Mouse (Mus musculus): Measurements from ENCODE around the gene Ccdc73.
"Not testable (repeated sequence)": the region's sequence is repeated elsewhere in the genome, so short reads cannot be mapped to it uniquely, and the experiment has no call there.

The Ccdc73 gene

DNA sequence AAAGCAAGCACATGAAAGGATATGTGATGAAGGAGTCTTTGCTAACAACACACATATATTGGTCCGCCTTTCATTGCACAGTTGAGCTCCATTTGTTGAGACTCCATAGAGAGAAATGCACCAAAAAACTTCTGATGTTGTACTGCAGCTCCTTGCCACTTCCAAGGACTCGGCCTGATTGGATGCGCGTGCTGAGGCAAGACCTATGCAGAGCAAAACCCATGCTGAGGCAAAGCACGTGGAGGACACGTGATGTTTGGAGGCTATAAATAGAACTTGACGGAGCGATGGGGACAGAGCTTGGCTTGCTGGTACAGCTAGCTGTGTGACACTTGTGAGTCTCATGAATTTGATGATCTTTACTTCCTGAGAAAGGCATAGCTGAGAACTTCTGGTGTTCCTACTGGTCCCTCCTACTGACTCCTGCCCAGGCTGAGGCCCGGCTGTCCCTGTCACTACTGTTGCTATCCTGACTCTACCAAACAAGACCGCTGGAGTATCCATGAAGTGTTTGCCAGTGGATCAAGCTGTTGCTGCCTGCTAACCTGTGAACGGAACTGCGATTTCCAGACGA, at the start of gene Ccdc73:
Gene Ccdc73 (plus strand): TSS at position 524 of the 574 bp plus-strand sequence.
- DNase-seq: no peak

- not testable (repeated sequence) for DNase-seq
These were observed 48.8 kb upstream of the Ccdc73 start for GRCm38 (mm10) chr2:104818763-104819162.

GRCm38 (mm10) chr2:104826191-104826590, 41.4 kb upstream of the Ccdc73 start:
- no peak for DNase-seq

DNA sequence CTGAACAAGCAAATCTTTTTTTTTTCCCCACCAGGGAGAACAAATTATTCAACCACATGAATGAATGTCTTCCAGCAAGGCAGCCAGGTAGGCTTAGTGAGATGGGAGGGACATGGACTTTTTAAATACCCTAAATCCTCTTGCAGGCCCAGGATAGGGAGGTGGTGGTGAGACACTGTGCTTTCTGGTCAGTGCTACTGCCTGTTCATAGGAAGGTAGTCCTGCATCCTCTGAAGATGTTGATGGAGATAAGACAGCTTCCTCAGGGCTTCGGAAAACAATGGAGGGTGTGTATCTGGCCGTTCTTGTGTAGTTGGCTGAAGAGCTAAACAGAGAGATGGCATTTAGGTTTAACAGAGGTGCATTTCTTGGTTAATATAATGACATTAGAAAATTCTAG, 35.1 kb upstream of the Ccdc73 start:
- DNase-seq: no peak

GRCm38 (mm10) chr2:104840974-104841373, 26.6 kb upstream of the Ccdc73 start:
- no peak for DNase-seq

DNA sequence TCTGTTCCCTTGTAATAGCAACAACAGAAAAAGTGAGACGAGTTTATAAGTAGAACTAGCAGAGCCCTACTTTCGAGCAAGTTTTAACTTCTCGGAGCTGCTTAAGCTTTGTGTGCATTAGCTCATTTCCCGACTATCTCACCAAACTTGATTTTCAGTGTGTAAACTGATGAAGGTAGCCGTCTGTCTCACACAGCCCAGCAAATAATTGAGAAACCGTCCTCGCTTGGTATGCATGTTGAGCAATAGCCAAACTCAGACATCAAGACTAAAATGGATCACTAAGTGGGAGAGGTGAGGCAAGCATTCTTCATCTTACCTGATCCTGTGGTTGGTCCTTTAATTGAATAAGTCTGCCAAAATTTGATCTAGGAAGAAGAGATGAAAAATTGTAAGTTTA, 25.9 kb upstream of the Ccdc73 start:
- no peak for DNase-seq

GRCm38 (mm10) chr2:104842559-104842958, 25.0 kb upstream of the Ccdc73 start:
- no peak for DNase-seq

- DNase-seq: no peak
These were observed 20.8 kb upstream of the Ccdc73 start for GRCm38 (mm10) chr2:104846638-104847414.

- peak; percentile 12 for DNase-seq
These were observed 20.0 kb upstream of the Ccdc73 start for GRCm38 (mm10) chr2:104847645-104848044.

DNA sequence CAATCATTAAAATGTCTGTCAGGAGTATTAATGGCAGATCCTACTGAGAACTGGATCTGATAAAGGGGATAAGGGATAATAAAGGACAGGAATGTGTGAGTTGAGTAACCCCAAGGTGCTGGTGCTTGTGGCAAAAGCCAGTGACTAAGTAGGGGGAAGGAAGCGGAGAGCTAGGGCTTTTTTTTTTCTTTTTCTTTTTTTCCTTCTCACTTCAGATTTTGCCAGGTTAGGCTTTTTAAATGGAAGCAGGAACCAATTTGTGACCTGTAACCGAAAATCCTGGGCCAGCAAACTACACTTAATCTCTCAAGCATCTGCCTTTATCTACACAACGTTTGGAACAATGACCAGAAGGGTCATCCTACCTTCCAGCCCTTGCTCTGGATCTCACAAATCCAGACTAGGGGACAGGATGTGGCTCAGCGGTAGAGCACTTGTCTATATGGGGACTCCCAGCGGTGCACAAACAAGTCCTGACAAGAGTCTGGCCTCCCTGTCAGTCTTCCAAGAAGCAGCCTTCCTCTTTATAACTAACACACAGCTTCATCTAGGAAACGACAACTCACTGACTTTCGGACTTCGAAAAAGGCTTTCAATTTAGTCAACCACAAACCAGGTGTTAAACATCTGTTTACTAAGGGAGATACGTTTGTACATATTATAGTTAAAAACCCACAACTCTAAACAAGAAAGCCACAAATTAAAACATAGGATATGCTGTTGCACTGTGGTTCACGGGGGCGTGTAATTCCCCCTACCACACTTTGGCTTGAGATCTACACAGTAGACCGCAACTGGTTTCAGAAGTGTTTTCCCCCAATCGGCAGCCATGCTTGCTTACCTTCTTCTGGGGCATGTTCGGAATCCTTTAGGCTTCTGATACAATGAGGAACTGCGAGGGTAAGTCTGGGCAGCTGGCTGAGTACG, 19.1 kb upstream of the Ccdc73 start:
- DNase-seq: no peak

- DNase-seq: peak; percentile 42
These were observed 18.2 kb upstream of the Ccdc73 start, which contains the start of gene Prrg4 for GRCm38 (mm10) chr2:104849276-104849990. Prrg4 (minus strand) TSS chr2:104849876.

GRCm38 (mm10) chr2:104849991-104850359, 17.6 kb upstream of the Ccdc73 start:
- no peak for DNase-seq

- no peak for DNase-seq
These were observed 15.9 kb upstream of the Ccdc73 start for GRCm38 (mm10) chr2:104851686-104852085.

DNA sequence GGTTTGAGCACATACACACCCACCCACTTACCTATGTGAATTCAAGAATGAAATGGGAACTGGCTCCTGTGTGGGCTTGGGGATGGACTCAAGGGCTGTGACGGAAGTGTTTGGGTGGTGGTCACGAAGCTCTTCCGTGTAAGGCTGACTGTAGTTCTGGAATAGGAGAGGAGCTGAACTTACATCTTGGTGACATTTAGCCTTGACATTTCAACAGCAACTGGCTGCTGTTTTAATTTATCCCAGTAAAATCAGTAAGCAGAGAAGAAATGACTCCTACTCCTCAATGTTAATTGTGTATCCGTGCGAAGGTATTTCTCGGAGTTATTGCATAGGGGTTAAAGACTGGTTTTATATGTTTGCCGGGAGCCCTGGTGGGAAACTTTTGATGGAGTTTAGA, 15.1 kb upstream of the Ccdc73 start:
- no peak for DNase-seq

- DNase-seq: no peak
These were observed 12.8 kb upstream of the Ccdc73 start for GRCm38 (mm10) chr2:104854836-104855235.

- DNase-seq: no peak
These were observed 11.9 kb upstream of the Ccdc73 start for GRCm38 (mm10) chr2:104855732-104856131.

DNA sequence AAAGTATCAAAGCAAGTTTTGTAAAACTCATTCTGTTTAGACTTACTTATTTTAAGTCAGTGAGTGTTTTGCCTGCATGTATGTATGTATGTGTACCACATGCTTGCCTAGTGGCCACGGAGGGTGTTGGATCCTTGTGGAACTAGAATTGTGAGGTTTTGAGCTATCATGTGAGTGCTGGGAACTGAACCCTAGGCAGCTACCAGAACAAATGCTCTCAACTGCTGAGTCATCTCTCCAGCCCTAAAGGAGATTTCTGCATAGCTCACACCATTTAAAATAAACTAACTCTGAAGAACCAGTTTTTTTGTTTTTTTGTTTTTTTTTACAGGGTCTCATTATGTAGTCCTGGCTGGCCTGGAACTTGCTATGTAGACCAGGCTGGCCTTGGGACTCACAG, 11.4 kb upstream of the Ccdc73 start:
- DNase-seq: no peak

- DNase-seq: not testable (repeated sequence)
These were observed 9.5 kb upstream of the Ccdc73 start for GRCm38 (mm10) chr2:104858083-104858482.

DNA sequence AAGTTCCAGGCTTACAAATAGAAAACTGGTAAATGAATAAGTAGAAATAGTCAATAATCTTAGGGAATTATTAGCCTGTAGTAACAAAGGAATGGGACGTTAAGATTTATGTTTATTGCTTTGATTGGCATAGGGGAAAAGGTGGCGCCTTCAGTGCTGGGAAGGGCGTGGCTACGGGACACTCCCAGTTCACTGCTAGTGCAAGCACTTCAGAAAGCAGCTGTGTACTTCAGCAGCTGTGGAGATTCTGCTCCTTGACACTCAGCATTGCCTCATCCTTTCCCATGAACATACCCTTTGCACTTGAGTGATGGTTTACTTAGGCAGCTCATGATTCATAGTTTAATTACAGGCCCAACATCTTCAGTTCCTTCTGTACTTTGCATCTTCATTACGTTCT, 8.5 kb upstream of the Ccdc73 start:
- no peak for DNase-seq

DNA sequence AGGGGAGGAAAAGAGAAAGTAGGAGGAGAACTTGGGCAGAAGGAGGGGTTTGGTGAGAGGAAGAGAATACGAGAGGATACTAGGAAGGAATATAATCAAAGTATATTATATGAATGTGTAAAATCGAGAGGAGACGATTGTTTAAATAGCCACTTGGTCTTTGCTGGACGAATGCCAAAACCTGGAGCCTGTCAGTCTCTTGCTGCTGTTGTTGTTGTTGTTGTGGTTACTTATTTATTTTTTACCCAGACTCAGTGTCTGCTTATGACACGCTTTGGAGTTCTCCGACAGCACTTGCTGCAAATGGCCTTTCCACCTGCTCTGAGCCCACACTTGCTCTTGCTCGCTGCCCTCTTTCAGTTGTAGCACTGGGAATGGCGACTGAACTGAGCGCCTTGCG, 7.2 kb upstream of the Ccdc73 start:
- no peak for DNase-seq

GRCm38 (mm10) chr2:104864176-104864860, 3.3 kb upstream of the Ccdc73 start:
- DNase-seq: no peak

DNA sequence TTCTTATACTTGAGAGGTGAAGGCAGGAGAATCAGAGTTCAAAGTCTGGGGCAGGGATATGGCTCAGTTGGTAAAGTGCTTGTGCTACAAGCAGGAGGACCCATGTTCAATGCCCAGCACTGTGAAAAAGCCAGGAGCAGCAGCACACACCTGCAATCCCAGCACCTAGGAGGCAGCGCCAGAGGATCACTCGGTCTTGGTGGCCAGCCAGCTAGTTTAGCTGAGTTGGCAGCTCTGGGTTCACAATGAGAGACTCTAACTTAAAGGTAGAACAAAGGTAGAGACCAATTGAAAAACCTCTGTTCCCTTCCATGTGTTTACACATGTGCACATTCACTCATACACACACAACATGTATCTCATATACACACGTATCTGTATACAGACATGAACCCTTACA, 1.5 kb downstream of the Ccdc73 start:
- DNase-seq: no peak
